Mouse (Mus musculus): ENCODE data around the gene Ccnb3.
"Not testable (repeated sequence)": the region's sequence is repeated elsewhere in the genome, so short reads cannot be mapped to it uniquely, and the experiment has no call there.

Ccnb3 gene

DNA sequence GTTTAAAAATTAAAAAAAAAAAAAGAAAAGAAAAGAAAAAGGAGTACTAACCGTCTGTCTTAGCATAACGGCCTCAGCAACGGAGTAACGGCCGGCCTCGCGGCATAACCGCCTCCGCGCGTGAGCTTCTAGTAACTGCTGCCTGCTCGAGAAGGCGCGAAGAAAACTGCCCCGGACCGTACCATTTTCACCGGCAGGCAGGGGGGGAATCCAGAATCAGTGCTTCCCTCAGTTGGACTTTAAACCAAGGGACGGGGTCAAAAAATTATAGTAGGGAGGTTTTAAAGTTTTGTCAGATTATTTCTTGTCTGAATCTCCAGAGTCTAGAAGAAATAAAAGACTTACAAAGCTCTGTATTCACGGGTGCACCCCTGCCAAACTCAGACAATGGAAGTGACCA, at the start of gene Ccnb3:
Gene Ccnb3 (minus strand): TSS at position 101 of the 400 bp plus-strand sequence.
- DNase-seq (ENCODE audit: low read depth, low spot score) = no peak

GRCm38 (mm10) chrX:7090323-7090722, 48.9 kb upstream of the Ccnb3 start:
- DNase-seq (ENCODE audit: low read depth, low spot score) = no peak

- DNase-seq (ENCODE audit: low read depth, low spot score) = no peak
These were observed 44.5 kb upstream of the Ccnb3 start for GRCm38 (mm10) chrX:7085878-7086277.

DNA sequence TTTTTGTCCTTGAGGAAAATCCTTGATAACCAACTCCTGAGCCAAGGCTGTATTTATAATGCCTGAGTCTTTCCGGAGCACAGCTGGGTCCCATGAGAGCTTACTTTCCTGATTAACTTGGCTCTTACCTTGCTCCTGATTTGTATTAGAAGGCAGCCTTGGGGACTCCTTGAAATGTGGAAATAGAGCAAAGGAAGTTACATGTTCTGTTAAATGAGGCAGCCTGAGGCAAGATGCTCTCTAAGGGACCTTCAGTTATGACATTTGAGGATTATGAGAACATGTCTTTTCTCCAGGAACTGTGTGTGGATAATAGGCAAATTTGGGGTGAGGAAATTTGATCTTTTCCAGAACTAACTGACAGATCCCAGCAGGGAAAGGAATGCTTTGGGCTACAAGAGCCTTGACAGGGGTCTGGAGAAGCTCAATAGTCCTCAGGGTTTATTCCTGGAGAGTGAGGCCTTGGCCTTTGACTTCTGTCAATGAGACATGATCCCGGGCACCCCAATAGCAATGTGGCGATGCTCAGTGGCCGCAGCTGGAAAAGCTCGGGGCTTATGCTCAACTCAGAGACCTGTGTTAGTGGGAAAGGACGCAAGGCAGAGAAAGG, 38.5 kb upstream of the Ccnb3 start:
- DNase-seq (ENCODE audit: low read depth, low spot score) = no peak

DNA sequence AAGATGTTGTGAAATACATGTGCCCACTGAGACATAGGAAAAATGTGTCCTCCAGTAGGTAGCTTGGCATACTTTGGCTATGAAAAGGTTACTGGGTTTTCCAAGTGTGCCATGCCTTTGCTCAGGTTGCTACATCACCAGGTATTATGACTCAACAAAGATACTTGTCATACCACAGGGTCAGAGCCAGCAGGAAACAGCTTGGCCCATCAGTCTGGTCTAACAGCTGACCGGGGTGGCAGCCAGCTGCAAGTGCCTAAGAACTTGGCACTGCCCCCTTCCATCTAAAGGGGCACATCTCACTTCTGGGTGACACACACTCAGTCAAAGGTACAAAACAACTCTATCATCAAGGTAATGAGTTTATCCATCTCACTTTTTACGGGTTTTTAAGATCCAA, 26.6 kb upstream of the Ccnb3 start:
- no peak for DNase-seq (ENCODE audit: low read depth, low spot score)

GRCm38 (mm10) chrX:7067219-7067618, 25.8 kb upstream of the Ccnb3 start, which contains the start of gene Akap4:
TSS of gene Akap4 (plus strand) at chrX:7067519.
- DNase-seq (ENCODE audit: low read depth, low spot score) = no peak

DNA sequence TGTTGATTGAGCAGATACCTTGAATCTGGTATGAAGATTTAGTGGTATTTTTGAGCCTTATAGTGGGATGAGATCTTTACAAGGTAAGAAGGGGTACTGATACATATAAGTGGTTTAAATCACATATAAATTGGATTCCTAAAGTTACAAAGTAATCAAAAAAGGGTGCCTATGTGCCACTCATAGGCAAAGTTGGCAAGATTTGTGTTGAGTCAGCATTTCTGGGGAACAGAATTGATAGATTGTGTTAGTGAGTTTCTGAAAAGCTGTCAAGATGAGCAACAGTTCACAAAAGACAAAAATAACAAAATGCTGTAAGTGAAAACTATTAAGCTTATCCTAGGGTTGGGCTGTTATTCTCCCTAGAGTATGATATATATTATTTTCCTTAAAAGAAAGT, 22.7 kb upstream of the Ccnb3 start:
- DNase-seq (ENCODE audit: low read depth, low spot score) = no peak

DNA sequence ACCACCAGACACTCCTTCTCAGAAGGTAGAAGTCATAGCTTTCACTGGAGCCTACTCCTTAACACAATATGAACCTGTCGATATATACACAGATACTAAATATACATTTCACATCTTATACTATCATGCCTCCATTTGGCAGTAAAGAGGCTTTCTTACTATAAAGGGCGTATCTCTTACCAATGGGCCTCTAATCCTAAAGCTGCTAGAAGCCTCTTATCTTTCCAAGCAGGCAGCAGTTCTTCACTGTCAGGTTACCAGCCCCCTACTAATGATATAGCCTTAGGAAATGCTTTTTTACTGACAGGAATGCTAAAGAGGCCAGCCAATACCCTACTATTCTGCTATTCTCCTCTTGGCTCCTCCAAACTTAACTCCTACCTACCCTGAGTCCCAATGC, 16.2 kb upstream of the Ccnb3 start:
- DNase-seq (ENCODE audit: low read depth, low spot score) = no peak

GRCm38 (mm10) chrX:7057056-7057455, 15.6 kb upstream of the Ccnb3 start:
- no peak for DNase-seq (ENCODE audit: low read depth, low spot score)

DNA sequence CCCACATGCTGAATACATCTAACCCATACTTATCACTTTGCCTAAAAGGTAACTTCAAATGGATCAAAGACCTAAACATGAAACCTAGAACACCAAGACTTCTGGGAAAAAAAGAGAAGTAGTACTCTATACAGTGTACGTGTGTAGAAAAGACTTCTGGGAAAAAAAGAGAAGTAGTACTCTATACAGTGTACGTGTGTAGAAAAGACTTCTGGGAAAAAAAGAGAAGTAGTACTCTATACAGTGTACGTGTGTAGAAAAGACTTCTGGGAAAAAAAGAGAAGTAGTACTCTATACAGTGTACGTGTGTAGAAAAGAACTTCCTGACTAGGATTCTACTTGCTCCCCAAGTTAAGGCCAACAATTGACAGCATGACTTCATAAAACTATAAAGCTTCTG, 57.5 kb downstream of the Ccnb3 start:
- DNase-seq (ENCODE audit: low read depth, low spot score) = not testable (repeated sequence)

- peak; percentile 0 for DNase-seq (ENCODE audit: low read depth, low spot score)
These were observed 69.5 kb downstream of the Ccnb3 start for GRCm38 (mm10) chrX:6971956-6972355.

DNA sequence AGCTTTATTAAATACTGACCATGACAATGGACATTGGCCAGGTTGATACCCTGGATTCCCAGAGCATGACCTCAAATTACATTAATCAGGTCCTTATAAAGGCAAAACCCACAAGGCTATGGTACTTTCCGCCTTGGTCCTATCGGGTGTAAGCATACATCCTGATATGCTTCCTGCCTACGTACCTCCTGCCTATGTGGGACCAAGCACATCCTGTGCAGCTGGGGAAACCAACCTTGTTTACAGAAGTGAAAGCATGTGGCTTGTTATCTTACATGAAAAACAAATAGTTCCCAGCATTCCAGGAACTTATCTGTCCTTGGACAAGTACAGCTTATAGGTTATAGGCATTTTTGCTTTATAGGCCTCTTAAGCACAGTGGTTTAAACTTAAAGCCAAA, 72.8 kb downstream of the Ccnb3 start:
- no peak for DNase-seq (ENCODE audit: low read depth, low spot score)

Data from brain, adult 2 months (tissue).